Mouse (Mus musculus): ENCODE data around the gene Gm19402. TPM values are rescaled to one million over a fixed set of nuclear protein-coding genes. Genes with fewer than 3 reads are reported as not detected.
"Not testable (repeated sequence)": the region's sequence is repeated elsewhere in the genome, so short reads cannot be mapped to it uniquely, and the experiment has no call there.

Gm19402 gene
- total RNA-seq (2014; fragmentation: Nextera tagmentation): not detected in 2 replicates
- not detected in 2 replicates for total RNA-seq (2017)
- not detected in 2 replicates for polyA plus RNA-seq (2012)

DNA sequence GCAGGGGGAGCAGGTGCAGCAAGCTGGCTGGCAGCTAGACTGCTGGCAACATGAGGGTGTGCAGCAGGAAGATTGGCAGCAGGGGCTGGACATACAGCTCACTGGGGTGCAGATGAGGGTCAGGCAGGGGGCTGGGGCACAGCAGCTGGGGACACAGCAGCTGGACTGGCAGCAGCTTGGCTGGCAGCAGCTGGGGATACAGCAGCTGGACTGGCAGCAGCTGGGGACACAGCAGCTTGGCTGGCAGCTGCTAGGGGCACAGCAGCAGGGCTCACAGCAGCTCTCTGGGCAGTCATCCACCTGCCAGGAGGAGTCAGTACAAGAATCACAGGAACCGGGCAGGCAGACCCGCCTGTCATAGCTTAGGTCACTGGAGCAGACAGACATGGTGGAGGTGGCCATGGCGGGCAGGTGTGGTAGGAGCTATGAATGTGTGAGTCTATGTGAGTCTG, at the start of gene Gm19402:
Gm19402 (minus strand) TSS at position 402 of the 452 bp plus-strand sequence.
- DNase-seq (ENCODE audit: low spot score); H3K4me3 ChIP-seq (ENCODE audit: low read depth, low read length); H3K36me3 ChIP-seq (replicated peaks); ATAC-seq (ENCODE audit: extremely low read depth, insufficient number of reproducible peaks, low FRiP score, poor library complexity, severe bottlenecking); H3K4me1 ChIP-seq (ENCODE audit: insufficient read depth, low read depth, low read length); H3K9me3 ChIP-seq (replicated peaks): not testable (repeated sequence)
- H3K27me3 ChIP-seq (ENCODE audit: insufficient read depth, low read length): peaks cover 66% of the 10 kb centered on the region

DNA sequence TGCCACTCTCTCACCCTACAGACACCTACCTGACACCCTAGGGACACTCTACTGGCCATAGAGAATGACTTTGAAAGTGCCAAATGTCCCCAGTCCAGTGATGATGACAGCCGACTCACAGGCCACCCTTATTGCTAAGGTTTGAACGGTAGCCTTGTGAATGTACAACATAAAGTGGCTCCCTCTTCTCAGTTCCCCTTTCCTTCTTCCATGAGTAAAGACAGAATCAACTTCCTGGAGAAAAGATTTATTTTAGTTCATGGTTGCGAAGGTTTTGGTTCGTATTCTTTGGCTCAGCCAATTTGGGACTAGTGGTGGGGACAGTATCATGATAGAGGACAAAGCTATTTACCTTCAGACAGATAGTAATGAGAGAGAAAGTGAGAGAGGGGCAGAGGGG, 48.4 kb upstream of the Gm19402 start:
- Histone ChIP-seq H3K36me3 (replicated peaks) (no peaks in the 10 kb centered on the region), H3K4me3 (ENCODE audit: low read depth, low read length) (no peak overlapping the region), H3K9me3 (replicated peaks) (peaks cover 5% of the 10 kb centered on the region), H3K4me1 (ENCODE audit: insufficient read depth, low read depth, low read length) (no peaks in the 10 kb centered on the region), H3K27me3 (ENCODE audit: insufficient read depth, low read length) (peaks cover 7% of the 10 kb centered on the region)
- ATAC-seq (ENCODE audit: extremely low read depth, insufficient number of reproducible peaks, low FRiP score, poor library complexity, severe bottlenecking): no peak
- no peak for TF ChIP-seq CTCF (IDR thresholded peaks at IDR 0.05; ENCODE audit: low read depth, low read length)
- TF ChIP-seq POLR2AphosphoS5 (IDR thresholded peaks at IDR 0.05; ENCODE audit: insufficient replicate concordance, low read depth, low read length): no peak
- no peak for TF ChIP-seq GATA1 (IDR thresholded peaks at IDR 0.05; ENCODE audit: borderline replicate concordance, low read length)
- no peak for TF ChIP-seq TAL1 (conservative IDR thresholded peaks at IDR 0.05; ENCODE audit: low read depth, low read length)
- no peak for TF ChIP-seq GATA2 (IDR thresholded peaks at IDR 0.05; ENCODE audit: borderline replicate concordance, low read depth, low read length)
- DNase-seq (ENCODE audit: low spot score): no peak

DNA sequence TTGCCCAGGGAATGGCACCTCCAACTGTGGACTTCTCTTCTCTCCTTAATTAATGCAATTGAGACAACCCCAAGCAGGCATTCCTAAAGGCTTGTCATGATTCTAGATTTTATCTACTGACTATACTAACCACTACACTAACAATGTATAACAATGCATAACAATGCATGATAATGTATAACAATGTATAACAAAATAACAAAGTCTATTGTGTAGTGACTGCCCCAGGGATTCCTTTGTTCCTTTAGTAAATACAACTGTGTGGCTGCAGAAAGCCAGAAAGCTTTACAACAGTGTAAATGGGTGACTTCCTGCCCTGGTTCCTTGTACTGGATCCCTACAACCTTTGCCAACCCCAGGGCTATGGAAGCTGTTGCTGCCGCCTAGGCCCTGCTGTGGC, 45.4 kb upstream of the Gm19402 start:
- H3K27me3 ChIP-seq (ENCODE audit: insufficient read depth, low read length): peaks cover 11% of the 10 kb centered on the region
- peaks cover 5% of the 10 kb centered on the region for H3K9me3 ChIP-seq (replicated peaks)
- ATAC-seq (ENCODE audit: extremely low read depth, insufficient number of reproducible peaks, low FRiP score, poor library complexity, severe bottlenecking) (no peak), DNase-seq (ENCODE audit: low spot score) (no peak)
- H3K36me3 ChIP-seq (replicated peaks): no peaks in the 10 kb centered on the region
- TF ChIP-seq CTCF (IDR thresholded peaks at IDR 0.05; ENCODE audit: low read depth, low read length) (no peak), TAL1 (conservative IDR thresholded peaks at IDR 0.05; ENCODE audit: low read depth, low read length) (no peak), GATA1 (IDR thresholded peaks at IDR 0.05; ENCODE audit: borderline replicate concordance, low read length) (no peak), GATA2 (IDR thresholded peaks at IDR 0.05; ENCODE audit: borderline replicate concordance, low read depth, low read length) (no peak), POLR2AphosphoS5 (IDR thresholded peaks at IDR 0.05; ENCODE audit: insufficient replicate concordance, low read depth, low read length) (no peak)
- no peaks in the 10 kb centered on the region for H3K4me1 ChIP-seq (ENCODE audit: insufficient read depth, low read depth, low read length)
- no peak overlapping the region for H3K4me3 ChIP-seq (ENCODE audit: low read depth, low read length)

DNA sequence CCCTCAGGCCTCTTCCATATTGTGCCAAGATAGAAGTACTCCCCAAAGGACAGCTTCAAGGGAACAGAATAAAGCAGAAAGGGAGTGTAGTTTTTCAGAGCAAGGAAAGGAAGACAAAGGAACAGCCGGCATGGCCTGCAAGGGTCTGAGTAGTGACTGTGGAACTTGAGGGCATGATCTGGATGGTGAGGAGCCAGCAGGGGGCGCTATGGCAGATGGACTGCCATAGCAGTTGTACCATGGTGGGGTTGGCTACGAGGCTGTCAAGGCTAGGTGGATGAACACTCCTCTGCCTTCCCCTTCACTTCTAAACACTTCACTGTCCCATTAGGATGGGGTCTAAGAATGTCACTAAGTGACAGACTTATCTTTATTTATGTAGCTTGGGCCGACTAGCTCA, 38.7 kb upstream of the Gm19402 start:
- TF ChIP-seq CTCF (IDR thresholded peaks at IDR 0.05; ENCODE audit: low read depth, low read length) (peak; percentile 67), GATA2 (IDR thresholded peaks at IDR 0.05; ENCODE audit: borderline replicate concordance, low read depth, low read length) (no peak)
- H3K36me3 ChIP-seq (replicated peaks): no peaks in the 10 kb centered on the region
- no peaks in the 10 kb centered on the region for H3K4me1 ChIP-seq (ENCODE audit: insufficient read depth, low read depth, low read length)
- DNase-seq (ENCODE audit: low spot score) (no peak), ATAC-seq (ENCODE audit: extremely low read depth, insufficient number of reproducible peaks, low FRiP score, poor library complexity, severe bottlenecking) (no peak)
- peaks cover 6% of the 10 kb centered on the region; the same call in 1 of the 2 replicates for H3K27me3 ChIP-seq (ENCODE audit: insufficient read depth, low read length)
- H3K9me3 ChIP-seq (replicated peaks): no peaks in the 10 kb centered on the region
- H3K4me3 ChIP-seq (ENCODE audit: low read depth, low read length): no peak overlapping the region

DNA sequence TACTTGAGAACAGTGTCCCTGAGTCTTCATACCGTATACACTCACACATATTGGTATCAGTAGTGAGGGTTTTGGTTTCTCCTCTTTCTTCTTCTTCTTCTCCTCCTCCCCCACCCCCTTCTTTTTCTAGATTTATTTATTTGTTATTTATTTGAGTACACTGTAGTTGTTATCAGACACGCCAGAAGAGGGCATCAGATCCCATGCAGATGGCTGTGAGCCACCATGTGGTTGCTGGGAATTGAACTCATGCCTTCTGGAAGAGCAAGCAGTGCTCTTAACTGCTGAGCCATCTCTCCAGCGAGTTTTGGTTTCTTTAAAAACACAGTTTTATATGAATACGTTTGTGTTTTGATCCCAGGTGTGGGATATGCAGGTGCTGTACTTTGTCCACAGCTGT, 37.7 kb upstream of the Gm19402 start:
- no peak overlapping the region for H3K4me3 ChIP-seq (ENCODE audit: low read depth, low read length)

DNA sequence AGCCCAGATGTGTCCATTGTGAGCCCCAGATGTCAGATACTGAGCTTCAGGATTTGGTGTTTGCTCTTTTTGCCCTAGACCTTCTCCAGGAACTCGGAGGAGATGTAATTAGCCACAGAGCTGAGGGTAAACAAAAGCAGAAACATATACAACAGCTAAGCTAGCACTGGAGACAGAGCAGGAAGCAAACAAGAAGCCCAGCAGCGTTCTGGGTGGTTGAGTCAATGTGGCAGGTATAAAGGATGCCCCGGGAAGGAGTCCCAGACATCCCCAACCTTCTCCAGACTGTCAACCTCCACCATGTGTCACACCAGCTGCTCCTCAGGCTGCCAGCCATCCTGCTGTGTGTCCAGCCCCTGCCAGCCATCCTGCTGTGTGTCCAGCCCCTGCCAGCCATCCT, 35.6 kb upstream of the Gm19402 start, which contains the start of gene Gm10100:
Gm10100 (plus strand) TSS at position 301 of the 400 bp plus-strand sequence.
- ATAC-seq (ENCODE audit: extremely low read depth, insufficient number of reproducible peaks, low FRiP score, poor library complexity, severe bottlenecking): no peak
- Histone ChIP-seq H3K9me3 (replicated peaks) (no peaks in the 10 kb centered on the region), H3K4me3 (ENCODE audit: low read depth, low read length) (no peak within 1 kb of the TSS), H3K36me3 (replicated peaks) (no peaks in the 10 kb centered on the region), H3K4me1 (ENCODE audit: insufficient read depth, low read depth, low read length) (no peaks in the 10 kb centered on the region), H3K27me3 (ENCODE audit: insufficient read depth, low read length) (no peaks in the 10 kb centered on the region)
- no peak for DNase-seq (ENCODE audit: low spot score)
- no peak for TF ChIP-seq CTCF (IDR thresholded peaks at IDR 0.05; ENCODE audit: low read depth, low read length)
- TF ChIP-seq POLR2AphosphoS5 (IDR thresholded peaks at IDR 0.05; ENCODE audit: insufficient replicate concordance, low read depth, low read length): no peak
- no peak for TF ChIP-seq GATA2 (IDR thresholded peaks at IDR 0.05; ENCODE audit: borderline replicate concordance, low read depth, low read length)
- no peak for TF ChIP-seq GATA1 (IDR thresholded peaks at IDR 0.05; ENCODE audit: borderline replicate concordance, low read length)
- no peak for TF ChIP-seq TAL1 (conservative IDR thresholded peaks at IDR 0.05; ENCODE audit: low read depth, low read length)

More for the DNA sequence above, 37.7 kb upstream of the Gm19402 start:
- Histone ChIP-seq H3K36me3 (replicated peaks) (no peaks in the 10 kb centered on the region), H3K4me1 (ENCODE audit: insufficient read depth, low read depth, low read length) (no peaks in the 10 kb centered on the region), H3K9me3 (replicated peaks) (no peaks in the 10 kb centered on the region), H3K27me3 (ENCODE audit: insufficient read depth, low read length) (peaks cover 6% of the 10 kb centered on the region; the same call in 1 of the 2 replicates)
- TF ChIP-seq CTCF (IDR thresholded peaks at IDR 0.05; ENCODE audit: low read depth, low read length) (no peak), GATA2 (IDR thresholded peaks at IDR 0.05; ENCODE audit: borderline replicate concordance, low read depth, low read length) (no peak), TAL1 (conservative IDR thresholded peaks at IDR 0.05; ENCODE audit: low read depth, low read length) (no peak), GATA1 (IDR thresholded peaks at IDR 0.05; ENCODE audit: borderline replicate concordance, low read length) (no peak), POLR2AphosphoS5 (IDR thresholded peaks at IDR 0.05; ENCODE audit: insufficient replicate concordance, low read depth, low read length) (no peak)
- ATAC-seq (ENCODE audit: extremely low read depth, insufficient number of reproducible peaks, low FRiP score, poor library complexity, severe bottlenecking): no peak
- DNase-seq (ENCODE audit: low spot score): no peak

DNA sequence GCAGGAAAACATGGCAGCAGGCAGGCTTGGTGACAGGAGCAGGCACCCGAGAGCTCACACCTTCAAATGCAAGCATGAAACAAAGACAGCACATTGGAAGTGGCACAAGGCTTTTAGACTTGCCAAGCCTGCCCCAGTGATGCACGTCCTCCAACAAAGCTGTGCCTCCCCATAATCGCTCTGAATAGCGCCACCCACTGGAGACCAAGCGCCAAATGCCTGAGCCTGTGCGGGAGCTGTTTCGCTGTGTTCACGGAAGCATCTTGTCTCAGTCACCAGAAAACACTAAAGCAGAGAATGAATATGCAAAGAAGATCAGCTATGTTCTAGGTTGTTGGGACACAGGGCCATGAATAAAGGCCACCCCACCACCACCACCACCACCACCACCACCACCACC, 34.3 kb upstream of the Gm19402 start:
- DNase-seq (ENCODE audit: low spot score): no peak
- Histone ChIP-seq H3K27me3 (ENCODE audit: insufficient read depth, low read length) (peaks cover 5% of the 10 kb centered on the region; the same call in 1 of the 2 replicates), H3K36me3 (replicated peaks) (no peaks in the 10 kb centered on the region), H3K4me1 (ENCODE audit: insufficient read depth, low read depth, low read length) (no peaks in the 10 kb centered on the region), H3K4me3 (ENCODE audit: low read depth, low read length) (no peak overlapping the region), H3K9me3 (replicated peaks) (peaks cover 4% of the 10 kb centered on the region)
- no peak for ATAC-seq (ENCODE audit: extremely low read depth, insufficient number of reproducible peaks, low FRiP score, poor library complexity, severe bottlenecking)
- TF ChIP-seq GATA2 (IDR thresholded peaks at IDR 0.05; ENCODE audit: borderline replicate concordance, low read depth, low read length) (no peak), CTCF (IDR thresholded peaks at IDR 0.05; ENCODE audit: low read depth, low read length) (no peak), TAL1 (conservative IDR thresholded peaks at IDR 0.05; ENCODE audit: low read depth, low read length) (no peak), POLR2AphosphoS5 (IDR thresholded peaks at IDR 0.05; ENCODE audit: insufficient replicate concordance, low read depth, low read length) (no peak), GATA1 (IDR thresholded peaks at IDR 0.05; ENCODE audit: borderline replicate concordance, low read length) (no peak)

DNA sequence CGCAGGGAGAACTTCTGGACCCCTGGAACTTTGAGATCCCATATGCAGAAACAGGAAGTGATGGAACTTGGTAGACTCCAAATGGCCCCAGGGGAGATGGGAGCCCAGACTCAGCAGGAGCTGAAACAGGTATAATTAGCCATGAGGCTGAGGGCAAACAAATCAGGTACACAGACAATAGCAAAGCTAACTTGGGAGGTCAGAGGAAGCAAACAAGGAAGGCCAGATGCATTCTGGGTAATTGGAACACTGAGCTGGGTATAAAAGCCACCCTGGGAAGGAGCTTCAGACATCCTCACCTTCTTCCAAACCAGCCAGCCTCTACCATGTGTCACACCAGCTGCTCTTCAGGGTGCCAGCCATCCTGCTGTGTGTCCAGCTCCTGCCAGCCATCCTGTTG, 29.7 kb upstream of the Gm19402 start, which contains the start of gene Krtap12-1:
Krtap12-1 (plus strand) TSS at position 301 of the 400 bp plus-strand sequence.
- not testable (repeated sequence) for ATAC-seq (ENCODE audit: extremely low read depth, insufficient number of reproducible peaks, low FRiP score, poor library complexity, severe bottlenecking); H3K27me3 ChIP-seq (ENCODE audit: insufficient read depth, low read length); H3K4me1 ChIP-seq (ENCODE audit: insufficient read depth, low read depth, low read length); H3K36me3 ChIP-seq (replicated peaks); H3K9me3 ChIP-seq (replicated peaks); DNase-seq (ENCODE audit: low spot score); H3K4me3 ChIP-seq (ENCODE audit: low read depth, low read length)

All from G1E (cell line).